Mouse (Mus musculus): ENCODE measurements around the gene Tmem131.

DNA sequence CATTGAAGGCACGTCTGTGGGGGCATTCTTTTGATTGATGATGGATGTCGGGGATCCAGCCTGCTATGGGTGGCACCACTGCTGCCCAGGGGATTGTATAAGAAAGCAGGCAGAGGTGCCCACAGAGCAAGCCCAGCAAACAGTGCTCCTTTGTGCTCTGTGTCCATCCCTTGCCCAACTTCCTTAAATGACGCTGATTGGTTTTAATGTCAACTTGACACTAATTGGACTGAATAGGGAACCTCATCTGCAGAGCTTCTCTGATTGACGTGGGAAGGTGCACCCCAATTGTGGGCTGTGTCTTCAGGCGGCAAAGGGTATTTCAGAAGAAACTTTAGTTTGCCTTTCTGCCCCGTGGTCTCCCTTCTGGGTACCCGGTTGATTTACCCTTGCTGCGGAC is 154.1 kb downstream of the Tmem131 start:
- no peak for TF ChIP-seq USF1 (IDR thresholded peaks at IDR 0.05; ENCODE audit: low read depth)
- TF ChIP-seq POLR2A (IDR thresholded peaks at IDR 0.05; ENCODE audit: insufficient read length, low read depth), result no peak
- TF ChIP-seq MYOD1 (IDR thresholded peaks at IDR 0.05; ENCODE audit: control insufficient read depth in 1 of 3, insufficient read length in 2 of 3, low read depth in 2 of 3), result no peak

All from myocyte (in vitro differentiated cells).